Mouse (Mus musculus): ENCODE measurements around the gene Iqsec3. TPM values are rescaled to one million over a fixed set of nuclear protein-coding genes. Genes with fewer than 3 reads are reported as not detected.

Iqsec3 gene
- total RNA-seq, 2 experiments from 2014 or later: 116 to 121 TPM

- no peak for TF ChIP-seq CTCF (IDR thresholded peaks at IDR 0.05)
Measured at GRCm38 (mm10) chr6:121451703-121452102, 21.8 kb downstream of the Iqsec3 start.

DNA sequence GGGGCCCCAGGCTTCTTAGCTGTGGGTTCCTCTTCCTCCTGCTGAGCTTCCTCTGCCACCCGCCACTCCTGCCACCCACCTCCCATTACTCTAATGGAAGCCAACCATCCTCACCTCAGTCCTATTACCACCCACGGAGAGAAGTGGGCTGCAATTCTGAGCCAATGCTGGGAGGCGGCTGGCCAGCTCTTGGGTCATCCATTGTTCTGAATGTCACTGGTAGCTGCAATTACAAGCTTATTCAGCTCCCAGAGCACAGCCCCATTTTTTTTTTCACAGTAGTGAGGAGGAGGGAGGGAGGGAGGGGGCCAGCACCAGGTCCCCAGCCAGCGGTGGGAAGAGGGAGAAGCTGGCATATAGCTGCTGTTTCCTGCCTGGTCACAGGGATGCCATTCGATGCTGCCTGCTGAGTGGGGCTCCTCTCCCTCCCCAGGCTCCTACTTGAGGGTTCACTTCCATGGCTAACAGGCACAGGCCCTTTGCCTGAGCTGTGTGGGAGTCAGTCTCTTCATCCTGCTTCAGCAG, 32.7 kb downstream of the Iqsec3 start:
- Histone ChIP-seq H3K27ac (no peak overlapping the region), H3K4me3 (no peak overlapping the region)
- no peak for DNase-seq (ENCODE audit: extremely low spot score in 1 of 2, low spot score in 2 of 2)
- no peak for TF ChIP-seq CTCF (IDR thresholded peaks at IDR 0.05)
- intact Hi-C loops (cut with DNase I): loop anchor here (1.0 kb wide), 1 partner anchor 12 kb away; no protein-coding TSS in a partner anchor

More at GRCm38 (mm10) chr6:121451703-121452102, 21.8 kb downstream of the Iqsec3 start:
- no peak overlapping the region for H3K4me3 ChIP-seq
- H3K27ac ChIP-seq: no peak overlapping the region
- intact Hi-C loops (cut with DNase I): no loop called here
- no peak for DNase-seq (ENCODE audit: extremely low spot score in 1 of 2, low spot score in 2 of 2)

DNA sequence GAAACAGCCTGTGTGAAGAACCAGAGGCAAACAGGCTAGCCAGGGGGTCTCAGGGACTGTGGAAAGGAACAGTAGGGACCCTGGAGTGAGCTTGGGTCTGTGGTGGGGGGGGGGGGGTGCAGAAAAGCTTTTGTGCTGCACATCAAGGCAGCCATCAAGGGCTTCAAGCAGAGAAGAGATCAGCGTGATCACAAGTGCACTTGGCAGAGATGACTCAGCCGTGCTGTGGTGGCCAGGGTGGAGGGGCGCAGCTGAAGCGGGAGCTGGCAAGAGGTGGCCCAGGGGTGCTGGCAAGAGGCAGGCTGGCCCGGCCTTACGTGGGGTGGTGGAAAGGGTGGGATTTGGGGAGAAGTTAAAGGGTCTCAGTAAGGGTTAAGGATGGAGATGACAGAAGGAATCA, 48.6 kb downstream of the Iqsec3 start:
- H3K4me3 ChIP-seq: no peak overlapping the region
- H3K27ac ChIP-seq: no peak overlapping the region
- no peak for DNase-seq (ENCODE audit: extremely low spot score in 1 of 2, low spot score in 2 of 2)
- intact Hi-C loops (cut with DNase I): no loop called here
- TF ChIP-seq CTCF (IDR thresholded peaks at IDR 0.05): no peak

DNA sequence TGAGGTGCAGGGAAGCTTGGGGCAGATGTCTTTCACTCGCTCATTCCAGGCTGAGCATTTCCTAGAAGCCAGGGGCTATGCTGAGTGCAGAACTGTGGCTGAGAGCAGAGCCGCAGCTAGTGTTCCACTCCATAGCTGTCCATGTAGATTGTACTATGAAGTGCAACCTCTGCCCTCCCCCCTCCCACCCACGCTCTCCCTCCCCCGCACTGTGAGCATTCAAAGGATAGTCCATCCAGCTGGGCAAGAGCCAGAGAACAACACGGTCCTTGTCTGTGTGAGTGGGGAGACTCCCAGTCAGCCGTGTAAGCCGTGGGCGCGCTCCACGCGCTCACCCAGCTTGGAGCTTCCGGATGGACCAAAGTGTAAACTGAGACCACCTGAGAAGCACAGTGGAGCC, 49.1 kb downstream of the Iqsec3 start:
- intact Hi-C loops (cut with DNase I): no loop called here
- H3K27ac ChIP-seq: no peak overlapping the region
- DNase-seq (ENCODE audit: extremely low spot score in 1 of 2, low spot score in 2 of 2): peak in 1 of 2 experiments; percentile 29
- TF ChIP-seq CTCF (IDR thresholded peaks at IDR 0.05): no peak
- no peak overlapping the region for H3K4me3 ChIP-seq

- Histone ChIP-seq H3K27ac (no peak overlapping the region), H3K4me3 (no peak overlapping the region)
- TF ChIP-seq CTCF (IDR thresholded peaks at IDR 0.05): no peak
- DNase-seq (ENCODE audit: extremely low spot score in 1 of 2, low spot score in 2 of 2): no peak
- intact Hi-C loops (cut with DNase I): no loop called here
Measured at GRCm38 (mm10) chr6:121412558-121413297, 60.8 kb downstream of the Iqsec3 start.

- DNase-seq (ENCODE audit: extremely low spot score in 1 of 2, low spot score in 2 of 2): no peak
- no peak for TF ChIP-seq CTCF (IDR thresholded peaks at IDR 0.05)
- H3K27ac ChIP-seq: no peak overlapping the region; the same call in 1 of the 2 replicates
Measured at GRCm38 (mm10) chr6:121407571-121408011, 65.9 kb downstream of the Iqsec3 start.

DNA sequence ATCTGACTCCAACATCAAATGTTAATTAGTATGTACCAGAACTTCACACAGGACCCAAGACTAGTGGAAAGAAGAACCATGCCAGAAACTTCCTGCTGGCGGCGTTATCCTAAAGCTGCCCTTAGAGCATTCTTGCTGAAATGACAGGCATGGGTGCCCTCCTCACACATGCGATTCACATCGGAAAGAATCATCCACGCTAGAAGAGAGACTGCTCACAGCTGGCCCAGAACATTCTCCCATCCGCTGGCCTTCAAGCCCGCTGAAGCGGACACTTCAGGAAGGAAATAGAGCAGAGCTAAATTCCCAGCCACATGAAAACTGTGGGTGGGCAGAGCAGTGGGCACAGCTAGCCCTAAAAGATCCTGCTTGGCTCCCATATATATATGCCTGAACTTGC, 68.2 kb downstream of the Iqsec3 start:
- H3K27ac ChIP-seq: no peak overlapping the region
- DNase-seq (ENCODE audit: extremely low spot score in 1 of 2, low spot score in 2 of 2): no peak
- TF ChIP-seq CTCF (IDR thresholded peaks at IDR 0.05): no peak
- intact Hi-C loops (cut with DNase I): no loop called here
- no peak overlapping the region for H3K4me3 ChIP-seq

More at GRCm38 (mm10) chr6:121407571-121408011, 65.9 kb downstream of the Iqsec3 start:
- intact Hi-C loops (cut with DNase I): no loop called here
- no peak overlapping the region for H3K4me3 ChIP-seq

DNA sequence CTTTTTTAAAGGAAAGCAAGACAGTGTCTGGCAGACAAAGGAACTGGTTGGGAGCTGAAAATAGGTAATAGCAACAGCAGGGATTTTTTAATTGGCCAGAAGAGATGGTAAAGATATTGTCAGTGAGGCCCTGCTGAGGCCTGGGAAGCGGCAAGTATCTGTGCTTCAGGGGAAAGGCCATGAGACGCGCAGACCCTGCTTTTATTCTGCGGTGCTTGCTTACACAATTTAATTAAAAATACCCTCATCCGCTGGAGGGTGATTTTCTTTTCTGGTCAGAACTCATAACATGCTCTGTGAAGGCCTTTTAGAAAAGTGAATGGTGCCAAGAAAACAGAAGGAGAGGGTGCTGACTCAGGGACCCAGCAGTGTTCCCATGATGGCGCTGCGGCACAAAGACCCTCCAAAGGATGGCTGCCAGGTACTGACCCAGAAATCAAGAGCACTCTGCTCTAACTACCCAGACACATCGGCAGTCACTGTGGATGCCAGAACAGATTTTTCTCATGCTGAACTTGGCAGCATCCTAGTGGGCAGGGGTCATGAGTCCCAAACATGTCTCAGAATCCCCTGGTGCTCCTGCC, 70.7 kb downstream of the Iqsec3 start:
- intact Hi-C loops (cut with DNase I): no loop called here
- TF ChIP-seq CTCF (IDR thresholded peaks at IDR 0.05): no peak
- Histone ChIP-seq H3K27ac (peak overlapping the region; percentile 56; the same call in 1 of the 2 replicates), H3K4me3 (no peak overlapping the region)
- no peak for DNase-seq (ENCODE audit: extremely low spot score in 1 of 2, low spot score in 2 of 2)

DNA sequence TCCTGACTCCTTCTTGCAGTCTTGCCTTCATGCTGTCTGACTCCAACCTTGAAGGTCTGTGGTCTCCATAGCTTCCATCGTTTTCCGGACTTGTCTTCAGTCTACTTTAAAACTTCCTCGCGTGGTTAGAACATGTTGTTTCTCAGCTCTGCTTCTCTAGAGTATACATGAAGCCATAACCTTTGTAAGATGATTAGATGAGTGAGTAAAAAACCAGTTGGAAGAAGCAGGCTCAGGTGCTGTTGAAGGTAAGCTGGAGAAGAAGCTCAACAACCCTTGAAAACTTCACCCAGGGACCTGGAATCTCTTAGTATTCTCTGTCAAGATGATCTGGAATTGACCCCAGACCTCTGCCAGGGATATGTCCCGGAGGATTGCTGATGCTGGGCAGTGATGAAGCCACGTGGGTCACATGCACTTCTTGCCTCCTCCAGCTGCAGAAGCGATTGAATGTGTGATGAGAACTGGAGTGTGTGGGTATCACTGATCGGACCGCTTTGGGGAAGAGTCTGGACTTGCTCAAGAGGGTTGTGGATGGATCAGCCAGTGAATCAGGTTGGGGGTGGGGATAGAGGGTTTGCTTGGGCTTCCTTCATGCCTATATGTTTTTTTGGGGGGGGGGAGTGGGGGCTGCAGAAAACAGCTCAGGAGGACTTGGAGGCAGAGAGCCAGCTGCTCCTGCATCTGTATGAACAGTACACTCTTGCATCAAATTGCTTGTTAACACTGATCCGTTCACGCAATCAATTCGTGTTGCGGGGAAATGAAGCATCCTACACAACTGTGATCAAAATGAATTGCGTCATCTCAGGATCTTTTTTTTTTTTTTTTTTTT, 71.4 kb downstream of the Iqsec3 start:
- Histone ChIP-seq H3K4me3 (no peak overlapping the region), H3K27ac (no peak overlapping the region; the same call in 1 of the 2 replicates)
- TF ChIP-seq CTCF (IDR thresholded peaks at IDR 0.05): no peak
- no peak for DNase-seq (ENCODE audit: extremely low spot score in 1 of 2, low spot score in 2 of 2)
- intact Hi-C loops (cut with DNase I): no loop called here

- intact Hi-C loops (cut with DNase I): no loop called here
- no peak for DNase-seq (ENCODE audit: extremely low spot score in 1 of 2, low spot score in 2 of 2)
- no peak for TF ChIP-seq CTCF (IDR thresholded peaks at IDR 0.05)
- Histone ChIP-seq H3K27ac (no peak overlapping the region), H3K4me3 (no peak overlapping the region)
Measured at GRCm38 (mm10) chr6:121401140-121401539, 72.3 kb downstream of the Iqsec3 start.

DNA sequence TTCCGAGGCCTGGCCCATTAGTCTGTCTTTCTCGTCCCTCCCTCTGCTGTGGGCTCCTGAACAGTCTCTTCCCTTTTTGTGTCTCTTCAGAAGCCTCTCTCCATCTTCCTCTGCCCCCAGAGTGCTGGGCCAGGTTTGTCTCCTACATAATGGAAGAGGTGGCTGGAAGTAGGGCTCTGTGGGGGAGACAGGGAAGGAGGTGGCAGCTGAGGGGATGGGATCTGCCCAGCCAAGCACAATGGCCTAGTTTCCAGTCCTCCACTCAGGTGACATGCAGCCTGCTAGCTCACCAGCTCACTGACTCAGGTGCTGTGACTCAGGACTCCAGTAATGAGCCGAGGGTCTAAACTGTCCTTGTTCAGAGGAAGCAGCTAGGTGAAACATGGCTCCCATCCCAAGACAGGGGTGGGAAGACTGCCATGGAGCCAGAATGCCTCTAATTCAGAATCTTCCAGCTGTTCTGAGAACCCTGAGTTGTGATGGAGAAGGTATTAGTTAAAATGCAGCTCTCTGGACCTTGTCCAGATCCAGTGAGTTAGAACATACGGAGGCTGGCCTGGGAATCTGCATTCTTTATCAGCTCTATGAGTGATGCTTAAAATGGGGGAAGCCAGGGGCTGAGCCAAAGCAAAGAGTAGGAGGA, 80.7 kb downstream of the Iqsec3 start:
- H3K4me3 ChIP-seq: no peak overlapping the region
- TF ChIP-seq CTCF (IDR thresholded peaks at IDR 0.05): no peak
- H3K27ac ChIP-seq: 0 out of 2 replicates have a peak overlapping the region, but pooled peaks have one; percentile 1
- DNase-seq (ENCODE audit: extremely low spot score in 1 of 2, low spot score in 2 of 2): peak in 1 of 2 experiments; percentile 49
- intact Hi-C loops (cut with DNase I): loop anchor here (1.0 kb wide), 1 partner anchor 80 kb away; no protein-coding TSS in a partner anchor

Measured in left cerebral cortex, adult 2 months (tissue).